Mouse (Mus musculus) limb, embryonic 14.5 days (tissue): ENCODE measurements around the gene Ccr9. TPM values are rescaled to one million over a fixed set of nuclear protein-coding genes. Genes with fewer than 3 reads are reported as not detected.

ENCODE experiments used
- ATAC-seq: fragments of 200-750 bp; cut with Nextera tagmentation; 2 replicates; pipeline ENCODE4 v1.8.0; 2017; ENCODE audit warnings: low read depth, moderate number of reproducible peaks, moderate TSS enrichment; ENCODE audit not compliant: low FRiP score
- DNase-seq: peaks from one replicate; pipeline ENCODE4 v3.0.0-alpha.2; 2015; ENCODE audit warnings: low spot score
- H3K27ac ChIP-seq: fragments of 300-500 bp; sonication (generic); replicated peaks from 2 replicates; pipeline ENCODE4 v1.5.1; 2014; ENCODE audit warnings: low read depth, mild to moderate bottlenecking, low read length, moderate library complexity, mixed read lengths
- H3K27me3 ChIP-seq: fragments of 300-500 bp; sonication (generic); 2 replicates; pipeline ENCODE4 v1.6.1; 2014; ENCODE audit warnings: low read length, mixed read lengths; ENCODE audit not compliant: control insufficient read depth, insufficient read depth
- H3K36me3 ChIP-seq: fragments of 300-500 bp; sonication (generic); 2 replicates; pipeline ENCODE4 v1.6.1; 2014; ENCODE audit warnings: mild to moderate bottlenecking, low read length, moderate library complexity, mixed read lengths; ENCODE audit not compliant: control insufficient read depth, insufficient read depth
- H3K4me1 ChIP-seq: fragments of 300-500 bp; sonication (generic); 2 replicates; pipeline ENCODE4 v1.6.1; 2014; ENCODE audit warnings: antibody characterized with exemption, low read length, mixed read lengths; ENCODE audit not compliant: control insufficient read depth, insufficient read depth
- H3K4me2 ChIP-seq: fragments of 300-500 bp; sonication (generic); replicated peaks from 2 replicates; pipeline ENCODE4 v1.6.1; 2014; ENCODE audit warnings: low read depth, mild to moderate bottlenecking, low read length, moderate library complexity; ENCODE audit not compliant: severe bottlenecking
- H3K4me3 ChIP-seq: fragments of 300-500 bp; sonication (generic); replicated peaks from 2 replicates; pipeline ENCODE4 v1.5.1; 2014; ENCODE audit warnings: low read length
- H3K9ac ChIP-seq: fragments of 300-500 bp; sonication (generic); 2 replicates; pipeline ENCODE4 v1.6.1; 2014; ENCODE audit warnings: mild to moderate bottlenecking, low read depth, low read length, moderate library complexity; ENCODE audit not compliant: severe bottlenecking
- H3K9me3 ChIP-seq: fragments of 300-500 bp; sonication (generic); 2 replicates; pipeline ENCODE4 v1.6.1; 2016; ENCODE audit warnings: low read length; ENCODE audit not compliant: control insufficient read depth
- POLR2A ChIP-seq: fragments of 200-500 bp; IDR thresholded peaks from 2 replicates; pipeline ENCODE4 v1.8.0; 2012; ENCODE audit warnings: inconsistent platforms, mild to moderate bottlenecking, moderate library complexity, borderline replicate concordance; ENCODE audit not compliant: insufficient read depth, insufficient read length; ENCODE audit errors: extremely low read depth
- WGBS: fragments of 180-500 bp; shearing (Covaris S2); extraction: QIAGEN DNeasy Blood & Tissue Kit; methylation state at CpG from one replicate; pipeline ENCODE4 v1.1.7; 2014; 5-methylcytosine and 5-hydroxymethylcytosine counted together
- polyA plus RNA-seq, 2 experiments: library from polyadenylated mRNA; depleted of rRNA in 1 of 2; stranded (reverse) in 1 of 2; unstranded in 1 of 2; fragments of >200 nt; fragmentation: Nextera tagmentation in 1 of 2; extraction: Ambion mirVana in 1 of 2; gene quantifications; 2 replicates each; pipeline versions ENCODE4 v1.2.1 to v1.2.3; 2012 to 2014

Gene Ccr9
- polyA plus RNA-seq, 2 experiments: 0.09 to 0.17 TPM

- no peak overlapping the region for H3K4me2 ChIP-seq
- DNase-seq (no peak), ATAC-seq (no peak)
- no peak overlapping the region for H3K9ac ChIP-seq
- H3K4me3 ChIP-seq: no peak overlapping the region
- no peak overlapping the region for H3K27ac ChIP-seq
- no peak for TF ChIP-seq POLR2A
- 0 out of 2 replicates have a peak, but pooled peaks cover 13% of the 10 kb centered on the region for H3K36me3 ChIP-seq
- no peaks in the 10 kb centered on the region for H3K4me1 ChIP-seq
- no peaks in the 10 kb centered on the region for H3K27me3 ChIP-seq
- no peaks in the 10 kb centered on the region for H3K9me3 ChIP-seq
These were observed 124.7 kb downstream of the Ccr9 start for GRCm38 (mm10) chr9:123802896-123803295.

DNA sequence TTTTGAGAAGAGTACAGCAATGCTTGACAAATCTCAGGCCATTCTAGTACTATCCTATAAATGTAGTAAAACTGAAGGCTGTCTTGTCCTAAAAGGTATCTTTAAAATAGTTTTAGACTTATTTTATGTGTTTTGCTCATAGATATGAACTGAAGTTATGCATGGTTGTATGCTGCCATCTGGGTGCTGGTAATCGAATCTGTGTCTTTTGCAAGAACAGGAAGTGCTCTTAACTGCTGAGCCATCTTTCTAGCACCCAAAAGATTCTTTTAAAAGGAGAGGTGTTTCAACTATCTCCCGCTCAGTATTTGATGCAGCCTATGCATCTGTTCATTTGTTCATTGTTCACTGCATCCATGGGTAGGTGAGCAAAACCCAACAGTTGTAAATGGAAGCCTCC lies 127.0 kb downstream of the Ccr9 start:
- Histone ChIP-seq H3K4me1 (no peaks in the 10 kb centered on the region), H3K27me3 (no peaks in the 10 kb centered on the region), H3K9me3 (no peaks in the 10 kb centered on the region), H3K4me3 (no peak overlapping the region), H3K36me3 (peaks cover 16% of the 10 kb centered on the region; the same call in 1 of the 2 replicates), H3K9ac (no peak overlapping the region), H3K27ac (no peak overlapping the region), H3K4me2 (no peak overlapping the region)
- no peak for TF ChIP-seq POLR2A
- ATAC-seq: no peak
- 84% methylated on average over 2 of the region's 2 CpGs for WGBS
- no peak for DNase-seq

GRCm38 (mm10) chr9:123806267-123806666 lies 128.0 kb downstream of the Ccr9 start, which contains the start of gene Cxcr6:
Gene Cxcr6, plus strand, starts transcription at chr9:123806475.
- no peak within 1 kb of the TSS for H3K4me2 ChIP-seq
- no peak for TF ChIP-seq POLR2A
- ATAC-seq (no peak), DNase-seq (no peak)
- no peaks in the 10 kb centered on the region for H3K4me1 ChIP-seq
- no peaks in the 10 kb centered on the region for H3K27me3 ChIP-seq
- H3K9ac ChIP-seq: no peak within 1 kb of the TSS
- no peak within 1 kb of the TSS for H3K4me3 ChIP-seq
- WGBS: 89% methylated on average over 5 of the region's 5 CpGs
- peaks cover 17% of the 10 kb centered on the region for H3K36me3 ChIP-seq
- no peaks in the 10 kb centered on the region for H3K9me3 ChIP-seq
- no peak within 1 kb of the TSS for H3K27ac ChIP-seq

- 73% methylated on average over 7 of the region's 7 CpGs for WGBS
- Histone ChIP-seq H3K9ac (no peak overlapping the region), H3K27ac (no peak overlapping the region), H3K4me2 (no peak overlapping the region), H3K36me3 (peaks cover 22% of the 10 kb centered on the region), H3K27me3 (no peaks in the 10 kb centered on the region), H3K9me3 (no peaks in the 10 kb centered on the region), H3K4me3 (no peak overlapping the region), H3K4me1 (no peaks in the 10 kb centered on the region)
- TF ChIP-seq POLR2A: no peak
- no peak for DNase-seq
- ATAC-seq: no peak
These were observed 130.3 kb downstream of the Ccr9 start for GRCm38 (mm10) chr9:123808583-123808982.

DNA sequence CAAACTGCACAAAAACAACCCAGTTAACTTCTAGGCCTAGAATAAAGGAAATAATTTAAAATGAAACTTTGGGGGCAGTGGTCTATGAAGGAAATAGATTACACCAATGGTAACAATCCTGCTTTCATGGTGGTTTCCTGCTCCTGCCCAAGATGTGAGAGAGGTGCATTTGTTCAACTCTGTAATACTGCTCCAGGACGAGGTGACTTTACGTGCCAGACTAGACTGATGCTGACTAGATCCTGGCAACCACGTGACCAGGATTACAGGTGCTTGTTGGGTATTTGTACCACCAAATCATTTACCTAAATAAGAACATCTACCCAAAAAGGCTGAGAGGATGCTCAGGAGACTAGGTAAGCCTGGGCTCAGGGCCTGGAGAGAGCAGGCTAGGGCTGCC lies 133.6 kb downstream of the Ccr9 start:
- no peak overlapping the region for H3K27ac ChIP-seq
- 86% methylated on average over 3 of the region's 3 CpGs for WGBS
- no peak overlapping the region for H3K4me2 ChIP-seq
- no peak overlapping the region for H3K9ac ChIP-seq
- no peak overlapping the region for H3K4me3 ChIP-seq
- H3K36me3 ChIP-seq: peaks cover 37% of the 10 kb centered on the region
- H3K9me3 ChIP-seq: no peaks in the 10 kb centered on the region
- DNase-seq: no peak
- no peak for TF ChIP-seq POLR2A
- no peaks in the 10 kb centered on the region for H3K4me1 ChIP-seq
- ATAC-seq: no peak
- no peaks in the 10 kb centered on the region for H3K27me3 ChIP-seq

DNA sequence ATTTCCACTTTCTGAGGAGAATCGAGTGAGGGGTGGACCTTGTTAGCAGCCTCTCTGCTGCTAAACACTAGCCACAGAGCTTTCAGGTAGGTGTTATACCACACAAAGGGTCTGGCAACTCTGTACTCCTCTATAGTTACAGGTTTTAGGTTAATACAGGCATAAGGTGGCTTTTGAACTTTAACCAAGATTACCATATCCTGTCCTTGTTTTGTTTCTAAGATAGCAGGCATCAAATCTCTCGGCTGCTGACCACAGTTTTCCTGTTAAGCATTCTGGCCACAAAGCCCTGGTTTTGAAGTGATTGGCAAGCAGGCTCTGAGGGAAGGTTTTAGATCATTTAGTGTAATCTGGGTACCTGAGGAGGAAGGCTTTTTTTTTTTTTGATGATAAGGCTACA lies 136.1 kb downstream of the Ccr9 start:
- DNase-seq: no peak
- Histone ChIP-seq H3K36me3 (peaks cover 55% of the 10 kb centered on the region), H3K4me3 (no peak overlapping the region), H3K9ac (no peak overlapping the region), H3K4me1 (no peaks in the 10 kb centered on the region), H3K4me2 (no peak overlapping the region), H3K27ac (no peak overlapping the region), H3K9me3 (no peaks in the 10 kb centered on the region), H3K27me3 (no peaks in the 10 kb centered on the region)
- no peak for TF ChIP-seq POLR2A
- no peak for ATAC-seq
- WGBS: 46% methylated on average over 2 of the region's 2 CpGs
